Mouse (Mus musculus): Measurements from ENCODE around the gene Gsn.

Gene Gsn

GRCm38 (mm10) chr2:35278371-35279210, 22.4 kb downstream of the Gsn start:
- DNase-seq (ENCODE audit: low read depth, low spot score), result no peak

DNA sequence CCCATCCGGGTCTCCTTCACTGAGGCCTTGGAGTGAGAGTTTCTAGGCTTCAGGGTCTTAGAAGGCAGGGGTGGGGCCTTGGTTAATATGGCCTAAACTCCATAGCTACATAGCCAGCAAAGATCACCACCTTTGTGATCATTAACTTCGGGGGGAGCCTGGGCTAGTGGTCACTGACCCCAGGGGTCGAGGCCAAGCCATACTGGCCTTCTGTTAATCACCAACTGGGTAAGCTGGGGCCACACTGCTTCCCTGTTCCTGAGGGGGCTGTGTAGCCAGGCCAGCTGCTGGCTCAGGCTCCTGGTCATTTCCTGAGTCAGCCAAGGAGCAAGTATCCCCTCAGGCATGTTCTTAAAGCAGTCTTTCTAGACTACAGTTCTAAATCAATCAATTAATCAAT, 23.8 kb downstream of the Gsn start:
- no peak for DNase-seq (ENCODE audit: low read depth, low spot score)

GRCm38 (mm10) chr2:35282214-35282613, 26.0 kb downstream of the Gsn start:
- DNase-seq (ENCODE audit: low read depth, low spot score), result peak; percentile 47

DNA sequence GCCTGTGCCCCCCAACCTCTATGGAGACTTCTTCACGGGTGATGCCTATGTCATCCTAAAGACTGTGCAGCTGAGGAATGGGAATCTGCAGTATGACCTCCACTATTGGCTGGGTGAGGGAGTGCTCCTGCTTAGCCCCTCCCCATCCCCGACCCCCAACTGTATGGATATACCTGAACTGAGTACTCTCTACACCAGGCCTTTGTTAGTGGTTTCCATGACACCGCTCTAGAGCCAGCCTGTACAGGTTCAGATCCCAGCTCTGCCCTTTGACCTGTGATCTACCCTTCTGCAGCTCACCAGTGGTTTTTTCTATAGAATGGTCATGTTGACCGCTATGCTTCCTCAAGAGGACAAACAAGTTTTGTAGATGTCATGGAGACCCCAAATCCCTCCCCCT, 27.8 kb downstream of the Gsn start:
- peak; percentile 16 for DNase-seq (ENCODE audit: low read depth, low spot score)

DNA sequence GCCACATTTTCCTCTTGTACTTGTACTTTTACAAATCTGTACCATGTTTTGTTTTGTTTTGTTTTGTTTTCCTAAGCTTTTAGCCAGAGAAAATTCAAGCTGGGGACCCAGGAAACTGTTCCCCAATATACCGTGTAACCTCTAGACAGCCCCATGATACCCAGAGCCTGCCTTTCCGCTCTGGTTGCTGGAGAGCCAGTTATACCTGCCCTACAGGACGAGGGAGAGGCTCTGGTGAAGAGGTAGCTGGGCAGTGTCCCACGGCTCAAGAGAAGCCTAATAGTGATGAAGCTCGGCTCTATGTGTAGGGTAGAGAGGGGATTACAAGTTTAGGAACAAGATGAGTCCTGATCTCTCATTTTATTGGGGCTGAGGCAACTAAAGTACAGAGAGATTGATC, 29.0 kb downstream of the Gsn start:
- no peak for DNase-seq (ENCODE audit: low read depth, low spot score)

DNA sequence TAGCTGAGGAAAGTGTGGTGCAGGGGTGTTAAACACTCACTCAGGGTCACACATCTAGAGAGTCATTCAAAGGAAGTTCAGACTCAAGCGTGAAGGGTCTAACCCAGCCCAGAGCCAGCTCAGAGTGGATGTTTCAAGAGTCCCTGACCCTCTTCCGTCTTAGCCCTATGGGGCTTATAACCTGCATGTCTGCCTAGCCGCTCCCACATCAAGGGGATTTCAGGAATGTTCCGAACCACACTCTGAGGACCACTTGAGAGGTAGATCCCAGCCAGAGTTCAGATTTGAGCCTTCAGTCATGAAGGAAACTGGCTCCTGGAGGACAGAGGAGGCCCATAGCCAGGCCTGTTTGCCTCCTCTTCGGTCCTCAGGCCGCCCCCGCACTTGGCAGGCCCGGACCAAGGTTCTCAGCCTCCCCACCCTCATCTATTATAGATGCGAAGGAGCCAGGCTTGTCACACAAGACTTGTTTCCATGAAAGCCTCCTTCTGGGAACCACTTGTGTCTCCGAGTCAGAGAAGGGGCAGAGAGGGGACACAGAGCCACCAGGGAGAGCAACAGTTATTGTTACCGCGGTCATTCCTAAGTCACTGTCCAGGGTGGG, 30.9 kb downstream of the Gsn start:
- no peak for DNase-seq (ENCODE audit: low read depth, low spot score)

DNA sequence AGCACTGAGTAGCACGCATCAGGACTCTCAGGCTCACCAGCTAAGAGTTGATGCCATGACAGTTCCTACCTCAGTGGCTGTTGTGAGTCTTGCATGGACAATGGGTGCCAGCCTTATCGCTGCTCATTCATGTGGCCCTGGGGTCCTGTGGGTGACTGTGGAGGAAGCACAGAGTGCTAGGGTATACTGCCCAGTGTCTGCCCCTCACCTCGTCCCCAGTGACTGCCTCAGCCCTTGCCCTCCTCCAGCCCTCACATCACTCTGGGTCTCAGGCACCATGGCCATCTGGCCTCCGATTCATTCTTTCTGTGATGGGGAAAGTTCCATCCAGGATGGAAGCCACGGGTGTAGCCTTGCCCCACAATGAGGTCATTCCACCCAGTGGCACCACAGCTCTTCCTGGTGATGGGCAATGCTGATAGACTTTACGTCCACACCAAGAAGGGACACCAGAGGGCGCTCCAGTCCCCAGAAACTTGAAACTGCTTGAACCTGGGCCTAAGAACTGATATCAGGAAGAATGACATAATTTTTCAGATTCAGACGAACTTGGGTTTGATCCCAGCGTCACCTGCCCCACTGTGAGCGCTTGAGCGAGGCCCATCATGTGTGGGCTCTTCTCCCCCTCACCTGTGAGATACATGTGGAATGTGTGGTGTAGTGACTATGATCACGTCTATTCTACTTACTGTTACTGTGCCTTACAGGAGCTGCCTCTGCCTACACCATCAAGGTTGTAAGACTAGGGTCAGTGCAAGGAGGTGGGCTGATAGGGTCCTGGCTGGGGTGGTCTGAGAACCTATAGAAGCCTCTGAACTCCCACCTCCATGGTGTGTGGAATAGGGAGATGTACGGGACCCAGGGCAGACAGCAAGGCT, 32.8 kb downstream of the Gsn start:
- DNase-seq (ENCODE audit: low read depth, low spot score), result peak; percentile 78

DNA sequence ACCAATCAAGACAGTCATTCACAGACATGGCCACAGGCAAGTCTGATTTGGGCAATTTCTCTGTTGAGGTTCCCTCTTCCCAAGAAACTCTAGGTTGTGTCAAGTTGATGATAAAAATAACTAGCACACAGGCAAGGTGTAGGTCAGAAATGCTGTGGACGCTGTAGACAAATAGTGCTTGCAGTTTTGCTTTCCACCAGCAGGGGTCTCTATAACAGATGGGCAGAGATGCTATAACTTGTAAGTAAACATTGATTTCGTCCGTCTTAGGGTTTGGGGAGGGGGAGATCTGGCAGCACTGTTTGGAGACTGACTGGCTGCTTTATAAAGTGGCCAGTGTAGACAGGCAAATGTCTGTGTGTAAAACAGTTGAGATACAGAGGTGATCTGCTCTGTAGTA, 35.7 kb downstream of the Gsn start:
- DNase-seq (ENCODE audit: low read depth, low spot score), result peak; percentile 72

DNA sequence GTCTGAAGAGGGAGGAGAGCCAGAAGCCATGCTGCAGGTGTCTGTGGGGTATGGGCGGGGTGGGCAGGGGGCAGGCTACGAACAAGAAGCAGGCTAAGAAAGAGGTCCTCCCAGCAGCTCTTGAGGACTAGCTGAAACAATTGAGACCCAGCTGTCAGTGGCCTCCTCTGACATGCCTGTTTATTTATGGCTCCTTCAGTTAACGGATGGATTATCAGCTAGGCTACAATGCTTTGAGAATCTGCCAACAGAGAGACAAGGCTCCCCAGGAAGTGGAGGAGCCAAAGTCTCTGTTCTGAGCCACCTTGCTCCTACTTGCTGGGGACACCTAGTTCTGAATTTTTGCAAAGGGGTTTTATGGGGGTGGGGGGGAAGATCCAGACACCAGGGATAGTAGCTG, 36.5 kb downstream of the Gsn start:
- DNase-seq (ENCODE audit: low read depth, low spot score), result no peak

DNA sequence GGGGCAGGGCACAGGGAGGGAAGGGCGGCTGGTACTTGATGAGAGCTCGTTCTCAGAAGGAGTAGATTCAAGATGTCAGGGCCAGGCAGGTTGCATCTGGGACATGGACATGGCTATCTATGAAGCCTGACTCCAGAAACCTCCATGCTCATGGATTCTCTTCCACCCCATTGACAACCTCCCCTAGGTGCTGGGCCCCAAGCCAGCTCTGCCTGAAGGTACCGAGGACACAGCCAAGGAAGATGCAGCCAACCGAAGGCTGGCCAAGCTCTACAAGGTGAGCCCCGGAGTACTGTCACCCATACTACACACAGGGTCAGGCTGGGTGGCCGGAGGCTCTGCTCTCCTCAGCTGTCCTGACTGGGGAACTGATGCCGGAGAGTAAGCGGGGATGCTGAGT, 37.1 kb downstream of the Gsn start:
- DNase-seq (ENCODE audit: low read depth, low spot score), result no peak

DNA sequence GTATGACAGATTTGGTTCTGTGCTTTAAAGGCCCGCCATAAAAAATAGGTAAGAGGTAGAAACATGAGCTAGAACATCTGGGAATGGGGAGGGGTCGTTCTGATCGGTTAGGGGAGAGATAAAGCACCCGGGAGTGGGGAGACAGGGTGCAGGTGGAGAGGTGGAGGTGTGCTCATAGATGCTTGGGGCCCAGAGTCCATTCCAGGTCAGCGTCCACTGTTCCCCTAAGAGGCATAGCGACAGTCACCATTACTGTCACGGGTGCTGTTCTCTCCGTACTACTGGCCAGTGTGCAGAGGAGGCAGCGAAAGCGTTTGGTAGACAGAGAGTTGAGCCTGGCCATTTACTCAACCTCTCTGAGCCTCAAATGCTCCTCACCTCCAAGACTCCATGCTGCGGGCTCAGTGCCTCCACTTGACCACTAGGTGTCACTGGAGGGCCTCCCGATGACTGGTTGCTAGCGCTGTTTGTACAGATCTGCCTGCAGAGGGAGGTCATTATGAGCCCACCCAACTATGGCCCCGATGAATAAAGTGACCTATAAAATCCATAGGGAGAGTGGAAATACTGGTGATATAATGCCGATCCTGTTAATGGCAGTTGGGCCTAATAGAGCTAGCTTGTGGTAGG, 41.6 kb downstream of the Gsn start:
- DNase-seq (ENCODE audit: low read depth, low spot score), result peak; percentile 86

- DNase-seq (ENCODE audit: low read depth, low spot score), result no peak
These were observed 43.3 kb downstream of the Gsn start for GRCm38 (mm10) chr2:35299437-35299836.

GRCm38 (mm10) chr2:35302049-35302885, 46.1 kb downstream of the Gsn start:
- no peak for DNase-seq (ENCODE audit: low read depth, low spot score)

GRCm38 (mm10) chr2:35308166-35308565, 52.0 kb downstream of the Gsn start:
- no peak for DNase-seq (ENCODE audit: low read depth, low spot score)

DNA sequence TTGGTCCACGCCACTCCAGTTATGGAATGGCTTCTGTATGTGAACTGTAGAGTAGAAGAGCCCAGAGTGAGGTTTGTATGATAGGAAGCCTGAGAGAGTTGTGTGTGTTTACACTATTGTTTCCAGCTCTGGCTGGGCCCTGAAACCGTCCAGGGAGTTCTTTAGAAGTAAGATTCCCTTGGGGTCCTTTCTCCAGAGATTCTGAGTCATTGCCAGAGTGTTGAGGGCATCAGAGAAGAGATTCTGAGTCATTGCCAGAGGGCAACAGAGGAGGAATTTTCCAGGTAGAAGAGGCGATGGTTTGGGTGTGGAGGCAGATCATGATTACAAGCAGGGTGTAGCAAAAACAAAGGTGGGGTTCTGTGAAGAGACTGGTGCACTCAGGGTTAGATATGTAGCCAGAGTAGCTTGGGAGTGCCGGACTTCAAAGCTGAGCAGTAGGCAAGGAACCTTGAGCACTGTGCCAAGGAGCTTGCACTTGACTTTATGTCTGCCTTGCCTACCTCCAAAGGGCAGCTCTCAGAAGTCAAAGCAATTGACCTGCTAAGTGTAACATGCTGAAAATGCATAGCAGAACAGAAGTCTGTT, 53.8 kb downstream of the Gsn start:
- no peak for DNase-seq (ENCODE audit: low read depth, low spot score)

GRCm38 (mm10) chr2:35314300-35314699, 58.1 kb downstream of the Gsn start:
- no peak for DNase-seq (ENCODE audit: low read depth, low spot score)

GRCm38 (mm10) chr2:35317604-35318003, 61.4 kb downstream of the Gsn start:
- DNase-seq (ENCODE audit: low read depth, low spot score), result no peak

DNA sequence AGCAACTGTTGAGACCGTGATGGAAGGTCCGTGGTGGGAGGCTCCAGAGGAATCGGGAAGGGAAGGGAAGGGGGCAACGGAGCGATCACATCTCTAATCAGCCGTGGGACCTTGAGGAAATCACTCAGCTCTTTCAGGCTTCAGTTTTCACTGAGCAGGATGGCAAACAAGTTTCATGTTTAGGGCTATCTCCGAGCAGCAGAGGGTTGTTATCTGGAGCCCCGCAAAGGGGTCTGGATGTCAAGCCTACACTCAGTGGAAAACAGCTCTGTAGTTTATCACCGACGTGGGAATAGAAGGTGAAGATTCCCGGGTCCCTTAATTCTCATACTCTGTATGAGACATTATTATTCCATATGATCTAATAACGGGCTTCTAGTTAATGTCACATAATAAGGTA, 62.2 kb downstream of the Gsn start:
- no peak for DNase-seq (ENCODE audit: low read depth, low spot score)

GRCm38 (mm10) chr2:35320399-35320798, 64.2 kb downstream of the Gsn start:
- DNase-seq (ENCODE audit: low read depth, low spot score), result no peak

DNA sequence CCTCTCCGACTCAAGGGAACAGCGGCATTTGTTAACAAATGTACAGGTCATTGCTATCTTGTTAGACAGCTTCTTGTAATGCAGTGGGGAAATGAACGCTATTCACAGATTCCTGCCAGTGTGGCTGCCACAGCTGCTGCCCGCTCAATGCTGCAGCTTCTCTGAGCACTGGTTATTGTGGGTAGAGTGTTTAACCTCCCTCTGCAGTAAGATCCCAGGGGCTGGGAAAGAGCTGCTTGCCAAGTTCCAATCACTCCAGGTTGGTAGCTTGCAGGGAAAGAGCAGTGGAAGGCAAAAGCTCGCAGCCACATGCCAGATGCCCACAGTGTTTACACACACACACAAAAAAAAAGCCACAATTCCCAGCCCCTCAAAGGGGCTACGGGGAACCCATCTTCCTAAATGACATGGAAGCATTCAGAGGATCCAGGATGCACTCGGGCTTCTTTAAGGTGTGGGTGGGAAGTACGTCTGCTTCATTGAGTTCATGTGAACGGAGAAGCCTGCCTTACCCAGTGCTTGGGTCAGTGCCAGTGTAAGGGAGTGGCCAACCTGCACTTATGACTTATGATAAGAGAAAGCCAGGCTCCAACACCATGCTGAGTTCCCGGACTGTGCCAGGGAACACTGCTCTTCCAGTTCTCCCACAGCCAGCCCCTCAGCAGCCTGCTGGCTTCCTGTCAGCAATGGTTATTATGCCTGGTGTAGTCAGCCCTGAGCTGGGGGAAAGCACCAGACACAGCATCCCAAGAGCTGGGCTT, 66.4 kb downstream of the Gsn start:
- DNase-seq (ENCODE audit: low read depth, low spot score), result no peak
